Mouse (Mus musculus) megakaryocyte, embryonic 14.5 days (primary cell): ENCODE measurements at regions not wholly inside any gene's neighbourhood (a gene's known extent, or its start where the extent isn't known, plus 50 kb on each side); places are given as distances from the start of the nearest gene placed in this dataset.

Source experiments
- H3K27me3 ChIP-seq: replicated peaks from 2 replicates; pipeline ENCODE3; 2012; ENCODE audit warnings: inconsistent platforms
- H3K36me3 ChIP-seq: replicated peaks from 2 replicates; pipeline ENCODE3; 2012; ENCODE audit warnings: low read length, inconsistent platforms, mixed read lengths
- H3K4me1 ChIP-seq: 2 replicates; pipeline ENCODE4 v1.6.1; 2012; ENCODE audit warnings: inconsistent platforms
- H3K4me3 ChIP-seq: replicated peaks from 2 replicates; pipeline ENCODE3; 2012; ENCODE audit warnings: moderate library complexity, mild to moderate bottlenecking, inconsistent platforms
- H3K9me3 ChIP-seq: 2 replicates; pipeline ENCODE4 v1.6.1; 2012; ENCODE audit warnings: inconsistent platforms
- FLI1 ChIP-seq: IDR thresholded peaks from 2 replicates; pipeline ENCODE4 v1.6.1; 2012; ENCODE audit warnings: low read length, inconsistent platforms, mixed read lengths
- GATA1 ChIP-seq: IDR thresholded peaks from 3 replicates; pipeline ENCODE4 v1.6.1; 2012; ENCODE audit warnings: mixed read lengths, low read length, inconsistent platforms, borderline replicate concordance

- Histone ChIP-seq H3K27me3 (no peaks in the 10 kb centered on the region), H3K4me3 (no peak overlapping the region), H3K9me3 (no peaks in the 10 kb centered on the region), H3K4me1 (no peaks in the 10 kb centered on the region; the same call in 1 of the 2 replicates), H3K36me3 (no peaks in the 10 kb centered on the region)
- no peak for TF ChIP-seq GATA1
- TF ChIP-seq FLI1: no peak
Measured at GRCm38 (mm10) chr2:79065321-79065720, 189.9 kb upstream of the Itga4 start.

GRCm38 (mm10) chr2:79076115-79076514 lies 179.1 kb upstream of the Itga4 start:
- TF ChIP-seq GATA1 (no peak), FLI1 (no peak)
- H3K4me1 ChIP-seq: no peaks in the 10 kb centered on the region; the same call in 1 of the 2 replicates
- H3K36me3 ChIP-seq: no peaks in the 10 kb centered on the region
- no peaks in the 10 kb centered on the region for H3K9me3 ChIP-seq
- no peaks in the 10 kb centered on the region for H3K27me3 ChIP-seq
- no peak overlapping the region for H3K4me3 ChIP-seq

- Histone ChIP-seq H3K9me3 (no peaks in the 10 kb centered on the region), H3K4me3 (no peak overlapping the region), H3K4me1 (no peaks in the 10 kb centered on the region; the same call in 1 of the 2 replicates), H3K36me3 (no peaks in the 10 kb centered on the region), H3K27me3 (no peaks in the 10 kb centered on the region)
- TF ChIP-seq GATA1 (no peak), FLI1 (no peak)
Measured at GRCm38 (mm10) chr2:79078836-79079394, 176.3 kb upstream of the Itga4 start.

GRCm38 (mm10) chr2:79081769-79082168 lies 173.5 kb upstream of the Itga4 start:
- TF ChIP-seq FLI1: no peak
- TF ChIP-seq GATA1: no peak
- Histone ChIP-seq H3K4me1 (peaks cover 5% of the 10 kb centered on the region; the same call in 1 of the 2 replicates), H3K27me3 (no peaks in the 10 kb centered on the region), H3K9me3 (no peaks in the 10 kb centered on the region), H3K36me3 (no peaks in the 10 kb centered on the region), H3K4me3 (no peak overlapping the region)

- no peaks in the 10 kb centered on the region for H3K9me3 ChIP-seq
- H3K36me3 ChIP-seq: no peaks in the 10 kb centered on the region
- TF ChIP-seq GATA1: no peak
- no peak for TF ChIP-seq FLI1
- H3K27me3 ChIP-seq: no peaks in the 10 kb centered on the region
- H3K4me3 ChIP-seq: no peak overlapping the region
- H3K4me1 ChIP-seq: peaks cover 15% of the 10 kb centered on the region
Measured at GRCm38 (mm10) chr2:79086280-79086679, 168.9 kb upstream of the Itga4 start.

- Histone ChIP-seq H3K27me3 (no peaks in the 10 kb centered on the region), H3K4me3 (peak overlapping the region; percentile 87), H3K36me3 (no peaks in the 10 kb centered on the region), H3K9me3 (no peaks in the 10 kb centered on the region), H3K4me1 (peaks cover 15% of the 10 kb centered on the region)
- TF ChIP-seq GATA1 (no peak), FLI1 (no peak)
Measured at GRCm38 (mm10) chr2:79086857-79087578, 168.2 kb upstream of the Itga4 start.

GRCm38 (mm10) chr2:79087600-79088205 lies 167.5 kb upstream of the Itga4 start:
- Histone ChIP-seq H3K9me3 (no peaks in the 10 kb centered on the region), H3K27me3 (no peaks in the 10 kb centered on the region), H3K4me3 (peak overlapping the region; percentile 87), H3K4me1 (peaks cover 15% of the 10 kb centered on the region), H3K36me3 (no peaks in the 10 kb centered on the region)
- TF ChIP-seq FLI1: no peak
- TF ChIP-seq GATA1: no peak

- Histone ChIP-seq H3K36me3 (no peaks in the 10 kb centered on the region), H3K4me1 (peaks cover 15% of the 10 kb centered on the region), H3K27me3 (no peaks in the 10 kb centered on the region), H3K9me3 (no peaks in the 10 kb centered on the region), H3K4me3 (no peak overlapping the region)
- TF ChIP-seq FLI1: no peak
- TF ChIP-seq GATA1: no peak
Measured at GRCm38 (mm10) chr2:79090273-79090672, 165.0 kb upstream of the Itga4 start.

GRCm38 (mm10) chr2:79094298-79094697 lies 160.9 kb upstream of the Itga4 start:
- Histone ChIP-seq H3K36me3 (no peaks in the 10 kb centered on the region), H3K4me1 (peaks cover 4% of the 10 kb centered on the region; the same call in 1 of the 2 replicates)
- TF ChIP-seq FLI1 (no peak), GATA1 (no peak)

More at GRCm38 (mm10) chr2:79094298-79094697, 160.9 kb upstream of the Itga4 start:
- no peak overlapping the region for H3K4me3 ChIP-seq
- no peaks in the 10 kb centered on the region for H3K27me3 ChIP-seq
- H3K9me3 ChIP-seq: no peaks in the 10 kb centered on the region
